Mouse (Mus musculus) spleen, postnatal 10 days (tissue): Measurements from ENCODE around the gene Iqsec1.
"Not testable (repeated sequence)": the region's sequence is repeated elsewhere in the genome, so short reads cannot be mapped to it uniquely, and the experiment has no call there.

ENCODE experiments used
- DNase-seq, 2 experiments: peaks; one replicate each; pipeline ENCODE4 v3.0.0; 2021 to 2022; ENCODE audit warnings: low spot score in 2 of 2

Iqsec1 gene

DNA sequence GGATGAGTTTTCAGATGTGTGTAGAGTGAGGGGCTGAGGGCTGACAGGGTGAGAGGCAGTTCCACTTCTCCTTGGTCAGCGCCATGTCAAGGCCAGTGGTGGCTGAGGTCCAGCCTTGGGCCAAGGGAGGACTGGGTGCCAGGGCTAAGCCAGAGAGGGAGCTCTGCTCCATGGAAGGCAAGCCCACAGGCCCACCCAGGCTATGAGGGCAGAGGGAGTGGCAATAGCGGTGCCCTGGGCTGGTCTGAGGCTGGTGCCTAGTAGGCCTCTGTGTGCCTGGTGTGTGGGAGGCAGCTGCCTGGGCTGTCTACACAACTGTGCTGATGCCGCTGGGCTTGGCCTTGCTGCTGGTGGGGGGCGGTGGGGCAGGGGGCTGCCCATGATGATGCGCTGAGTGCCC lies 326.3 kb downstream of the Iqsec1 start:
- no peak for DNase-seq

DNA sequence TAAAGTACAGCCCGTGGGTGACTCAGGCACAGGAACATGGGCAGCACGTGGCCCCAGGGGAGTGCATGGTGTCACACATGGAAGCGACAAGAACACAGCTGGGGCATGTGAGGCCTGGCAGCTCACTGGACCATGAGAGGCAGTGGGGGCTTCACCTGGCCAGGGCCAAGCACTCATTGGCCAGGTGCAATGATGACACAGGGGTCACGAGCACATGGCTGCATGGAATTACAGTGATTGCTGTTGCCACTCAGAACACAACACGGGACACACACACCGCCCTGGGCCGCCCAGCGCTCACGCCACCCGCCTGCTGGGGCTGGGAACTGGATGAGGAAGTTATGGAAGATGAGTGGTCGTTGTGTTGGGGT lies 327.5 kb downstream of the Iqsec1 start:
- DNase-seq = peak in 1 of 2 experiments; percentile 64

DNA sequence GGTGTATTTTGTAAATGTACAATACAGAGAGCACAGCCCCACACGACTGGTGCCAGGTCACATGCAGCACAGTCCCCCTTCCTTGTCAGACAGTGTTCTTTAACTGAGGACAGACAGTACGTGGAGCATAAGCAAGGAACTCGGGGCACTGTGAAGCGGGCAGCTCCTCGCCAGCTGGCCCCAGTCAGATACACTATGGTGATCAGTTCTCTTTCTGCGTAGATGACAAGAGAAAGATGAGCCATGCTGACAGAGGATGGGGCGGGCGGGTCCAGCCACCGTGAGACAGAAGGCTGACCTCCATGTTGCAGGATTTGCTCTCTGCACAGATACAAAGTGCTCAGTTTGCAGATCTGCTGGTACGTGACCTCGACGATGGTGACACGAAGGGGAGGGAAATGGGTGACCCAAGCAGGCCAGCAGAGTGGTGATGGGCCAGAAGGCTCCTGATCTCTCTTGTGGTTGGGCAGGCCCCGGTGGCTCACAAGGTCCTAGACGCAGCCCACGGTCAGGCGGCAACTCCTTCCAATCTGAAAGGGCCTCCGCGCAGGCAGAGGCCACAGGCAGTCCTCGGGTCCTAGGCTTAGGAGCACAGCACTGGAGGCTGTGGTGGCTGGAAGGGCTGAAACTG lies 328.0 kb downstream of the Iqsec1 start:
- peak in 1 of 2 experiments; percentile 25 for DNase-seq

DNA sequence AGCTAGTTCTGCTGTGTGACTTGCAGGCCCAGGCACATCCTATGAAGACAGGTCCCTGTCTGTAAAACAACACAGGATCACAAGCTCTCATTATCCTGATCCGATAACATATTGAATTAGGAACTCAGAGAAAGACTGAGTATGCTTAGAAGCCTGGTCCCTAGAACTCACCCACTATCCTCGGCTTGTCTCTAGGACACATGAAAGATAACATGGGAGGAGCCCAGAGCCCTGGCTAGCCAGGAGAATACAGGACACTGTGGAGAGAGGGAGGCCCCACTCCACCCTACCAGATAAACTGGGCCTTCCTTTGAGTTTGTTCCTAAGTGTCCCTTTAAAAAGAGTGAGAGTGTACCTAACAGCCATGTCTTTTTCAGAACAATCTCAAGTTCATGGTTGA lies 328.6 kb downstream of the Iqsec1 start:
- no peak for DNase-seq

DNA sequence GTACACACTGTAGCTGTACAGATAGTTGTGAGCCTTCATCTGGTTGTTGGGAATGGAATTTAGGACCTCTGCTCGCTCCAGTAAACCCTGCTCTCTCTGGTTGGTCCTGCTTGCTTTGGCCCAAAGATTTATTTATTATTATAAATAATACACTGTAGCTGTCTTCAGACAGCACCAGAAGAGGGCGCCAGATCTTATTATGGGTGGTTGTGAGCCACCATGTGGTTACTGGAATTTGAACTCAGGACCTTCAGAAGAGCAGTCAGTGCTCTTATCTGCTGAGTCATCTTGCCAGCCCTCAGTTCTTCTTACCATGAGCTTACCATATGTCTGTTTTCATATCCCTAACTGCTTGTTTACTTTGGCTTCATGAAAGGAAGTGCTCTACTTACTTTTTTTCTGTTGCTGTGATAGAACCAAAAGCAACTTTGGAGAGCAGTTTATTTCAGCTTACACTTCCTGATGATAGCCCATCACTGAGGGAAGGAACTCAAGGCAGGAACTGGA lies 332.1 kb downstream of the Iqsec1 start:
- DNase-seq = peak; percentile 31 to 67

DNA sequence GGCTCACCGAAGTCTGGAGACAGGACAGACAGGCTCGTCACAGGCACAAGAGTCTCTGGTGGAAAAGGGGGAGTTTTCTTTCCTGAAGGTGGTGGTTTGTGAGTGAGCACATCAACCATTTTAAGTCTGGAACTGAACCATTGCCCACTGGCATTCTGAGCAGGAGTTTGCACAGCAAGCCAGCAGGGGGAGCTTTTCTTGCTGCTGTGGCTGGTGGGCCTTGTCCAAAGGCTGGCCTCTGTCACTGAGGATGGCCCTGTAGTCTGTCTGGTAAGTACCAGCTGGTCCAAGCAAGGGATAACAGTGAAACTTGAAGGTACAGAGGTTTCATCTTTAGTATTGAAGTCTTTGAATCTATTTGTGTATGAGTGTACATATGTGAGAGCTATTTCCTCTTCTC lies 334.7 kb downstream of the Iqsec1 start:
- DNase-seq = peak in 1 of 2 experiments; percentile 66

DNA sequence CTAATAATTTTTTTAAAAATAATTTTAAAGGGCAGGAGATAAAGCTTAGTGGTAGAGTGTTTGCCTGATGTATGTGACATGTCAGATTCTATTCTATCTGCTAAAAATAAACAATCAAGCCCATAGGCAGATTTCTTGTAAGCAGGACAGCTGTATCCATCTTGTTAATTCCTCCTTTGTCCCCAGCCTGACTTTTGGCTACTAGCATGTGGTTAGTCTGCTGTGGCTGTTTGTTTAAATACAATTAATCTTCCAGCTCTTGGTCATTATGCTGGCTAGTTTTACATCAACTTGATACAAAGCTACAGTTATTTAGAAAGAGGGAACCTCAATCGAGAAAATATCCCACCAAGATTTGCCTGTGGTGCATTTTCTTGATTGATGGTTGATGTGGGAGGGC lies 337.9 kb downstream of the Iqsec1 start:
- DNase-seq = no peak

DNA sequence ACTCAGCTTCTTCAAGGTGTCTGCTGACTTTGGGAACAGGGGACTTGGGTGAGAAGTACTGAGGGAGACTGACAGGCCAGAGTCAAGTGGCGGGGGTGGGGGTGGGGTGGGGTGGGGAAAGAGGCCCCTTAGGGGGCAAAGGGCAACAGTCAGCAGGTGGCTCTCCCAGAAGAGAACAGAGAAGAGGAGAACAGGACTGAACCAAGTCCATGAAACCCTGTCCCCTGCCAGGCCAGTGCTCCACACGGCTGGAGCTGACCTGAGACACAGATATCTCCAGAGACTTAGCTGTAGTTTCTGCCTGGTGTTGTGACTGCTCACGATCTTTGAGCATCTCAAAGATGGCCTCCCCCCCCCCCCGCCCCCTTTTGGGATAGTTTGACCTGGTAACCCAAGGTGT lies 339.2 kb downstream of the Iqsec1 start:
- no peak for DNase-seq

DNA sequence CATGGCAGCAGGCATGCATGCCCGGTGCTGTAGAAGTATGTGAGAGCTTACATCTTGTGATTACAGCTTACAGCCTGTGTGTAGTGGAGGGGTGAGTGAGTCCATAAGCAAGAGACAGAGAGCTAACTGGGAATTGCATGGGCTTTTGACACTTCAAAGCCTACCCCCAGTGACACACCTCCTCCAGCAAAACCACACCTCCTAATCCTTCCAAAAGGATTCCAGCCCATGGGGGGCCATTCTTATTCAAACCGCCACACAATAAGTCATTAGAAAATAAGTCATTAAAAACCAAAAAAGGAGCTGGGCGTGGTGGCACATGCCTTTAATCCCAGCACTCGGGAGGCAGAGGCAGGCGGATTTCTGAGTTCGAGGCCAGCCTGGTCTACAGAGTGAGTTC lies 340.1 kb downstream of the Iqsec1 start:
- DNase-seq = no peak

DNA sequence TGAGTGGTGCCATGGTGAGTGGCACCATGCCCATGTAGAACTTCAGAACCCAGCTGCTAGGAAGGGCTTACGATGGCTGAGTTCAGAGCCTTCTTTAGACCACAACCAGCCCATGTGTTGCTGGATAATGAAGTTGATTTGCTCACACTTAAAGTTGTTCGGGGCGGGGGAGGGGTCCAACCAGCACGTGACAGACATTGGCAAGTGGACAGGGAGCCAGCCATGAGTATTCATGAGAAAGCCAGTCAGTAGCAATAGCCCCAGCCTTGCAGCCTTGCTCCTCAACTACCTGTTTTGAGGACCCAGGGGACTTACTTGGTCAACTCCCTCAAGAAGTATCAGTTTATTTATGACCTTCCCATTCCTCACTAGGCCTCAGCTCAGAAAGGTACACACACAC lies 343.5 kb downstream of the Iqsec1 start:
- DNase-seq = no peak

DNA sequence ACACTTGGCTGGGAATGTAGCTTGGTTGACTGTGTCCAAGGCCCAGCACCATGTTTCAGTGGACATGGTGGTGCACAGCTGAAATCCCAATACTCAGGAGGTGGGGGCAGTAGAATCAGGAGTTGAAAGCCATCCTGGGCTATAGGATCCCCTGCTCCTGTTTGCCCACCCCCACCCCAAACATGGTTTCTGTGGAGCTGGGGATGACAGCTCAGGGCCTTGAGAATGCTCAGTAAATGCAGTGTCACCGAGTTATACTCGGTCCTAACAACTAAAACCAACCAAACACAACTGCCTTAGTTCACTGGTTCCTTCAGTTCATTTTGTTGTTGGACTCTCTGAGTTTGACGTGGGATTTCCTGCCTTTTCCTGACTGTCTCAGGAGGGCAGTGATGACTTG lies 345.4 kb downstream of the Iqsec1 start:
- no peak for DNase-seq

DNA sequence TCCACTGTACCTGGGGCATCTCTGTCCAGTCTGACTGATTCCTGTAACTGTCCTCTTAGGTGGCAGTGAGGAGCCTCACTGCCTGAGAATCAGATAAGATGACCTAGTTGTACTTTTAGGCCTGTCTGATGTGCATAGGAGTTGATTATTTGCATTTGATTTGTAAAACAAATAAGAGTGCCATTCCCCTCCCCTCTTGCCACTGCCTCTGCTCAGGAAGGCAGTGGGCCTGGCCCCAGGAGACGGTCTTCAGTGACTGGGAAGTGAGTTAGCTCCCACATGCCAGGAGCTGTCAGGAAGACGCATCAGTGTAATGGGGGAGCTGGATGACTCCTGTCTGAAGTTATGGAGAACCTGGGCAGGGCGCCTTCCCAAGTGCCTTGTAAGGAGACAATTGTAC lies 352.9 kb downstream of the Iqsec1 start:
- DNase-seq = no peak

DNA sequence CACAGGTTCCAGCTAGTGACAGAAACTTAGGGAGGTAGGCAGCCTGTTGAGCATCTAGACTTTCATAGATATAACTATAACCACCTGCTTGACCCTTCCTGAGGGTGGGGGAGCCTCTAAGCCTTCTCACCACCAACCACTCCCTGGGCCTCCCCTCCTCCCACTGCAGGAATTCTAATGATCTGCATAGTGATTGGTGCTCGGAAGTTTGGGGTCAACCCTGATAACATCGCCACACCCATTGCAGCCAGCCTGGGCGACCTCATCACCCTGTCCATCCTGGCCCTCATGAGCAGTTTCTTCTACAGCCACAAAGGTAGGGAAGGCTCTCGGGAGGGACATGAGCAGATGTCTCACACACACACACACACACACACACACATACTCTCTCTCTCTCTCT lies 353.4 kb downstream of the Iqsec1 start:
- no peak for DNase-seq

DNA sequence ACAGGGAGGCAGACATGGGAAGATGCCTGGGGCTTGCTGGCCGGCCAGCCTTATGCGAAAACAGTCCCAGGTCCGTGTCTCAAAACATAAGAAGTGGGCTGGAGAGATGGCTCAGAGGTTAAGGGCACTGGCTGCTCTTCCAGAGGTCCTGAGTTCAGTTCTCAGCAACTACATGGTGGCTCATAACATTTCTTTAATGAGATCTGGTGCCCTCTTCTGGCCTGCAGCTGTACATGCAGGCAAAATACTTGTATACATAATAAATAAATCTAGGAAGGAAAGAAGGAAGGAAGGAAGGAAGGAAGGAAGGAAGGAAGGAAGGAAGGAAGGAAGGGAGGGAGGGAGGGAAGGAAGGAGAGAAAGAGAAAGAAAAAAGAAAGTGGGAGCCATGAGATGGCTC lies 356.0 kb downstream of the Iqsec1 start:
- not testable (repeated sequence) for DNase-seq

DNA sequence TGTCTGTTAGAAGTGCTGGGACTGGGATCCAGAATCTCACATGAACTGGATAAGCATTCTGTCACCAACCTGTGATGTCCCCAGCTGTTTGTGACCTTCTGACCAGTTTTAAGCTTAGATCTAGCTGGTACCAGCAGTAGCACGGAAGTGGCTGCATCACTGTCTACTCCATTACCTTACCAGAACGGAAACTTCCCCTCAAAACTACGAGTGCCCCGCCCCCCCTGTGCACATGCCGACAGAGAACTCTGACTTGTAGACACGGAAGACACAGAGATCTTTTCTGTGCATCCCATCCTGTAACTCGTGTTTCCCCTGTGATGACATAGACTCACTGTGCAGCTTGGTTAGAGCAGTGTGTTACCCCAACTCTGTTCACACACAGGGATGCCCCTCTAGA lies 358.1 kb downstream of the Iqsec1 start:
- no peak for DNase-seq

DNA sequence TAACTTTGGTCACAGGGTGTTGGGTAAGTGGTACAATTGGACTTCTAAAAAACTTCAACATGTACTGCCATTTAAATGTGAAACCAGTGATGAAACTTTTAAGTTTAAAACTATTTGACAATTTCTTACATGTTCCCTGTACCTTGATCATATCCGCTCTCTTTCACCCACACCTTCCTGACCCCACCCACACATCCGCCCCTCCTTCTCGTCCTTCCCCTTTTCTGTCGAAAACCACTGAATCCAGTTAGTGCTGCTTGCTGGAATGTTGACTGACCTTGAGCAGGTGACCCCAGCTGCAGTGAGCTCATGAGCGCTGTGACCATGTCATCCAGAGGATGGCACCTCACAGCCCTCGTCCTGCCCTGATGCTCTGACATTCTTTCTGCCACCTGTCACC lies 359.0 kb downstream of the Iqsec1 start:
- DNase-seq = peak in 1 of 2 experiments; percentile 46

DNA sequence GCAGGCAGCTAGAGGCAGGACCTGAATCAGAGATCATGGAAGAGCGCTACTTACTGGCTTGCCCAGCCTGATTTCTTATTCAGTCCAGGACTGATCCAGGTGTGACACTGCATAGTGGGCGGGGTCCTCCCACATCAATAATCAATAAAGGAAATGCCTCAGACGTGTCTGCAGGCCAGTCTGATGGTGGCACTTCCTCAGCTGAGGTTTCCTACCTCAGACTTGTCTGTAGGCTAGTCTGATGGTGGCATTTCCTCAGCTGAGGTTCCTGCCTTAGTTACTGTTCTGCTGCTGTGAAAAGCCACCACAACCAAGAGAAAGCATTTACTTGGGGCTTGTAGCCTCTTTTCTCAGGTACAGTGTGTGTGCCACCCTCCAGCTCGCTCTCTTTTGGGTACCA lies 360.9 kb downstream of the Iqsec1 start:
- no peak for DNase-seq

DNA sequence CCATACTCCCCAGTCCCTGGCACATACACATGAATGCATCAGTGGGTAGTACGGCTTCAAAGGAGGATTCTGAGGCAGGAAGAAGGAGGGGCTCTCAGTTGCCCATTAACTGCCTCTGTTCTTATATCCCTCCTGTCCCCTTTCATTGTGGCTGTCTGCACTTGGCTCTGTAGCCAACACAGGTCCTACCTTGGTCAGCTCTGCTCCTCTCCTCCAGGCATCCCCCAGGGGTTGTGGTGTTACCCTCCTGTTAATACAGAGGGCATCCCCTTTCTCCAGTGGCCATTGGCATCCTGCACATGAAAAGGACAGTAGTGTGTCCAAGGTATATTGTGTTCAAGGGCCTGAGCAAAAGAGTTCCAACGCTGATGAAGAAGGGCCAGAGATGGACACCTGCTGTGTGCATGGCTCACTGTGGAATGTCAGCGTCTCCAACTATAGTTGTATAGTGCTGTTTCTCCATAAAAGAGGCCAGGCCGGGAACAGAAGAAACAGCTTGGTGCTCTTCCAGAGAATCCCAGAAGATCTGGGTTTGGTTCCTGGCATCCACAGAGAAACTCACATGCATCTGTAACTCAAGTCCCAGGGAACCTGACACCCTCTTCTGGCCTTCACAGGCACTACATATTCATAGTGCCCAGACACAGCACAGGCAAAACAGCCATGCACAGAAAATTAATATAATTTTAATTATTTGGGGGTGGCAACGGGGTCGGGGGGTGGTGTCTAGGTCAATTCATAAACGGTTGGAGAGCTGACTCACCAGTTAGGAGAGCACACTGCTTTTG lies 363.1 kb downstream of the Iqsec1 start:
- DNase-seq = no peak

DNA sequence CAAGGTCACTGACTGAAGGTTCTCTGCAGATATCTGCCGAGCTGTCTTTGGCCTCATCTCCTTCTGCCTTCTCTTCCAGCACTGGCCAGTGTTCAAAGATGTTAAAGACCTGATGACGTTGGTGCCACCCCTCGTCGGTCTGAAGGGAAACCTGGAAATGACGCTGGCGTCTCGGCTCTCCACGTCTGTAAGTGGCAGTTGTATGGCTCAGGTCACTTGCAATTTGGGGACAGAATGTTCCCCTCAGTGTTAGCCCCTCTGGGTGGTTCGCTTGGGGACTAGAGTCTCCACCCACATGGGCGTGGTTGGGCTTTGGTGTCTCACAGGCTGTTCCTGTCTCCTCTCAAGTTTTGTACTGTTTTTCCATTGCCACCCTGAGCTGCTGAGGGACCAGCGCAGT lies 363.8 kb downstream of the Iqsec1 start:
- peak; percentile 59 to 66 for DNase-seq

DNA sequence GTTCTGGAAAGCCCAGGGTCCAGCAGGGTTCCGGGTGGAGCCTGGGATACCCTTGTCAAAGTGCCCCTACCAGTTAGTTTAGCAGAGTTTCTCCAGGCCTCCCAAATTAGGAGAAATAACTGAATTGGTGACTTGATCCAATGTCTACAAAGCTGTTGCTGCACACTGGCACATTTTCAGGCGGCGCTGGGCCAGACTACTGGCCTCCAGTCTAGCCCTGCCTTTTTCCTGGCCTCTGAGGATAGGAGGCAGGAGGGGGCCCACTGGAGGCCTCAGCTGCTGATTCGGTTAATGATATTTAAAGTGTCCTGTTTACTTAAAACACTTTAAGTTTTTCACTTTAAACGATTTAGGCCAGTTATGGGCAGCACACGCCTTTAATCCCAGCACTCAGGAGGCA lies 364.3 kb downstream of the Iqsec1 start:
- DNase-seq = peak in 1 of 2 experiments; percentile 38

DNA sequence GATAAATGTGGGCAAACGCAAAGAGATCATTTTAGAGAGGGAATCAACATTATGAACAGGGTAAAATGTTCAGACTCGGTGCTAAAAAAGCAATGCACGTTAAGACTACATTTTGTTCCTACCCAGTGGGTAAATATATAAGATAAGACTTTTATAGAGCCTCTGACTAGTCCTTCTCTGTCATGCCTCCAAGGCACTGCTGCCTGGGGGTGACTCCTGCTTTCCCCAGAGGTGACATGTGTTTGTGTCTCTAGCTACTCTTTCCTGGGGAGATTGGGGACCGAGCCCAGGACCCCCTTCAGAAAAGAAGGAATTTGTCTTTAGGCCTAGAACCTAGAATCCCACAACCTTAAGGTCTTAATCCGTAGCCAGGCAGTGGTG lies 365.0 kb downstream of the Iqsec1 start:
- DNase-seq = no peak

DNA sequence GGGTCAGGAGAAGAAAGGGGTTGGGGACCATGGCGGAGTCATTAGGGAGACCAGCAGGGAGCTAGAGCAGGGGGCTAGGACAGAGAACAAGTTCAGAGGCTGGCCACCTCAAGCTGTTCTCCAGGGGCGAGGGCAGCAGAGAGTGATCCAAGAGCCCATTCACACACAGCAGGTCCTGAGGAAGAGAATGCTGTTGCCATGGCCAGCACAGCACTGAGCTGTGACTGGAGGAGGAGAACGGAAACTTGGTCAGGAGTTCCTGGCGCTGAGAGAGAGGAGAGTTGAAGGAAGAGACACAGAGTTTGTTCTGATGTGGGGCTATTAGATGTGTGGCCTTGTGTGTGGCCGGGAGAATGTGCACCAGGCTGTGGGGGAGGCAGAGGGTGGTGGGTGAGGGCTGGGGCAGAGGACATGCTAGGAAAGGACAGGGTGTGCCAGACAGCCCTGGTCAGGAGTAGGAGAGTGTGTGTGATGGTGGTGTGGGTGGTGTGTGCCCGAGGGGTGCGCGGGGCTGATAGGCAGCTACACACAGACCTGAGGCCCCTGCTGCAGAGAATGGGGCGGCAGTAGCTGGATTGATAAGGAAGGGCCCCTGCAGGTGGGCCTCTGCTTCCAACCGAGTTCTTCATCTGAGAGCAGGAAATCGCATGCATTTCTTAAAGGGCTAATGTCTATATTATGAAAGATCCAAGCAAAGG lies 365.6 kb downstream of the Iqsec1 start:
- DNase-seq = peak; percentile 59 to 65

DNA sequence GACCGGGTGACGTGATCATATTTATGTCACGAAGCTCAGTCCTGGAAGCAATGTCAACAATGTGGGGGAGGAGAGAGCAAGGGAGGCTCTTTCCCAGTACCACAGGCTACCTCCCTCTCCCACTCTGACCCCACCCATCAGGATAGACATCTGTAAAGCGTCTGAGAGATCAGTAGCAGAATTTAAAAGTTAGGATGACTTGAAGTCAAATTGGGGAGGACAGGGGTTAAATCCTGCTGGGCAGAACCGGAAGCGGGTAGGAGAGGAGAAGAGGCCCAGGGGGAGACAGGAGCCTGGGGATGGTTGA lies 366.9 kb downstream of the Iqsec1 start:
- no peak for DNase-seq
